Mouse (Mus musculus) lung, adult 18-20 months (tissue): ENCODE measurements at regions not wholly inside any gene's neighbourhood (a gene's known extent, or its start where the extent isn't known, plus 50 kb on each side); places are given as distances from the start of the nearest gene placed in this dataset.

Experiments used
- DNase-seq, 2 experiments: peaks; one replicate each; pipeline ENCODE4 v3.0.0; 2022; ENCODE audit warnings: mixed read lengths in 2 of 2

DNA sequence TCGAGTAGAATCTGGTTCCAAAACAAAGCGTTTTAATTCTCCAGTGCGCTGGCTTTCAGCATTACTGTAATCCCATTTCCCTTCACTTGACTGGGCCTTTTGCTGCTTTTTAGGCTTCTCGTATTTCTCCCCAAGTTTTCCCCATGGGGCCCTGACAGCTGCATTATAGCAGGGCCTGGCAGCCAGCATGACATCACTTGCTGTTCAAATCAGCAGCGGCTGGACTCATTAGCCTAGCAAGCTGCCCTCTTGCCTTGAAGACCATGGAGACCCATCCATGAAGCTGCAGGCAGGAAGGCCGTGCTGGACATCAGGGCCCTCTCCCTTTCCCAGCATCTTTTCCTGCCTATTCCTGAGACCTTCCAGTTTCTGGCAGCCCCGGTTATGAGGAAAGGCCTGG lies 249.8 kb upstream of the Cadm1 start:
- peak in 1 of 2 experiments; percentile 18 for DNase-seq

DNA sequence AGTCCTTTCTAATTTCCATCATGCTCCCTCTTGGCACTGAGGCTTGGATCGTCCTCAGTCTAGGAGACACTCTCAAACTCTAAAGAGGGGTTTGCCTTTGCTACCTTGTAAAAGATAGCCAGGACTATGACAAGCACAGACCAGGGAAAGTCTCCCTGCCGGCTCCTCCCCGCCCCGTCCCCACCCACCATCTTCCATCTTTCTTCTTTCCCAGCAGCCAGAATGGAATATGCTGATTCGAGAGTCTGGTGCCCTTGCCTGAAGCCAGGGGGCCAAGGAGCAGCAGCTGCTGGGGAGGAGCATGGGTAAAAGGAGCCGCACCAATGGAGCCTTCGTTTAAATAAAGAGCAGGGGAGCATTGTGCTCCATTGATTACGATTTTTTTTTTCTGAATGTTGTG lies 249.4 kb upstream of the Cadm1 start:
- DNase-seq: no peak

DNA sequence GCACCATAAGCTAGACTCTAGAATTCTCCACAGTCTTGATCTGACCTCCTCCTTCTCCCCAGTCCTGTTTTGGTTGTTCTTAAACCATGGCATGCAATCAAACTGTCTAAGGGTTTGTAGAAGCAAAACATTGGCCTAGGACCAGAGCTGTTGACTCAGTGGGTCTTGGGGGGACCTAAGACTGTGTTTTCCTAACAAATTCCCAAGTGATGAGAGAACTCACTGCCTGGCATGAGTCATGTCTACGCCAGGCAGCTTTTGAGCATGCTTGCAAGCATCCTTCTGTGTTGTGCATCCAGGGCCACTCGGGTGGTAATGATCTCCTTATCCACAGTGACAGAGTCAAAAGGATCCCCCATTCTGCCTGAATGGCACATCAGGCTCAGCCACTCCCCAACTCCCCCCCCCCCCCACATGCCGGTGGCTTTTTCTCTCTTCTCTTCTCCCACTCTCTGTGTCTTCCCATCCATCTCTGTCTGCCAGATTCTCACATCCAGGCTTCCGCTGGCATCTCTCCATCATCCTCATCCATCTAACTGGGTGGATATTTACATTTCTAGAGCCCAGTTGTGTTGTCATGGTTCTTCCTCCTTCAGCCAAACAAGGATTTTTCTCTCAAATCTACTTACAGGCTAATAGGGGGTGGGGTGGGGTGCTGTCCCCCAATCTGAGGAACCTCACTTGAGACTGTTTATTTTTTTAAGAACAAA lies 246.1 kb upstream of the Cadm1 start:
- no peak for DNase-seq

DNA sequence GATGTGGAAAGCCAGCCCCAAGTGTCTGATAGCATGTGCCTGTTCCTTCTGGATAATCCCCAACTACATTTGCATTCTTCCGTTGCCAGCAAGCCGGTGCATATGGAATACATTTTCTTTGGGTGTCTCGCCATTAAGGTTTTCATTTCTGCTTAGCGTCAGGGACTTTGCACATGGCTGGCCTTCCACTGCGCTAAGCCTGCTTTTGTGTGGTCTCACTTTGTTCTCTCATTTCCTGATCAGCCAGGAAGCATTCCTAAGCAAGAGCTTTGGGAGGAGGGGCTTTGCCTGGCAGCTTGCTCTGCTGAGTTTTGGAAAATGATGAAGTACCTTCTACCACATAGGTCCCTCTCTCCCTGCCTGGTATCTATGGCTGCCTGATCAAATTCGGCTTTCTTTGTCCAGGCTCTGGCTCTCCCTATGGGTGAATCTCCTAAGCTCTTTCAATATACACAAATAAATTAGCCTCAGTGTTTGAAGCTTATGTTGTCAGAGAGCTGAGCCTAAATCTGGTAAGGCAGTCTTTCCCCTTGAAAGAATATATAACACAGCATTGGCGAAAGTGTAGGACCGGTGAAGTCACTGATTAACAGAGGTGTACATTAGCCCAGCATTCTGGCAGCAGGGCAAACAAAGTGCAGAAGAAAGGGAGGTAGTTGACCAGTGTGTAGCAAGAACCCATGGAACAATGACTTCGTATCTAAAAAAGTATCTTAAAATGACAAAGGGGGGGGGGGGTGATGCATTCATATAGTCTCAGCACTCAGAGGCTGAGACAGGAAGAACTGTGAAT lies 242.8 kb upstream of the Cadm1 start:
- DNase-seq: no peak

DNA sequence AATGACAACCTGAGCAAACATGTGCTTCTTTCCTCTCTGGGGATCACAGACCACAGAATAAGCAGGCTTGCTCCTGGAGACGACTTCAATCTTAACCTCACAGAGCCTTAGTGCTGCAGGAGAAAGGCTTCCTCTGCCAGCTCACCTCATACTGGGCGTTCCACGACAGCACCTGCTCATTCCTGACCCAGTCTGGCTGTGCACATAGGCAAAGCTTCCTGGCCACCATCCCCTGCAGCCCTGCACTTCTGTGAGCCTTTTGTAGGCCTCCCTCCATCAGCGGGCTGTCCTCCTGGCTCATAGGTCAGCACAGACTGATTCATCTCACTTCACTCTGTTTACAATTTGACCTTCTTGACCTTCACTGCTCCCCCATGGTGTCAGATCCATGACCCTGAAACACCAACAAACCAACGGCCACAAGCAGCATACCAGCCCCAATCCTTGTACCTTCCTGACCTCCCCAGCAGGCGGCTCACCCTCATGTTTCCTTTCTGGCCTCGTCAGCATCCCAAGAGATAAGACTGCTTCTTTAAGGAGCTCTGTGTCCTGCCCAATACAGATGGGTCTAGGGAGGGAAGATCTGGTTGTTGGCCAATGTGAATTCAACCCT lies 241.3 kb upstream of the Cadm1 start:
- DNase-seq: no peak

DNA sequence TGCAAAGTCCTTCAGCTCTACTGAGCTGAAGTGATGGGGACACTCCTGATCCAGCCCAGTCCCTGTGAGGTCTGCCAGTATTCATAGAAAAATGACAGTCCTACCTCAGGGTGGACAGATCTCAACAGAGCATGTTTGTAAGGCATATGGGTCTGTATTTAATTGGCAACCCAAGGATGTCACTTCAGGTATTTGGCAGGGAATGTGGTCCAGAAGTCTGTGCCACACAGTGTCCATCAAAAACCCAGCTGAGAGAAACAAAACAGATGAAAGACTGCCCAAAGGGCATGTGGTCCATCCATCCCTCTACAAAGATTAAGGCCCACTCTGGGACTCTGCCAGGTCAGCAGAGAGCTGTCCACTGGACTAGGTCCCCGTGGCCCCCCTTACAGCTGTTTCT lies 229.3 kb upstream of the Cadm1 start:
- no peak for DNase-seq

DNA sequence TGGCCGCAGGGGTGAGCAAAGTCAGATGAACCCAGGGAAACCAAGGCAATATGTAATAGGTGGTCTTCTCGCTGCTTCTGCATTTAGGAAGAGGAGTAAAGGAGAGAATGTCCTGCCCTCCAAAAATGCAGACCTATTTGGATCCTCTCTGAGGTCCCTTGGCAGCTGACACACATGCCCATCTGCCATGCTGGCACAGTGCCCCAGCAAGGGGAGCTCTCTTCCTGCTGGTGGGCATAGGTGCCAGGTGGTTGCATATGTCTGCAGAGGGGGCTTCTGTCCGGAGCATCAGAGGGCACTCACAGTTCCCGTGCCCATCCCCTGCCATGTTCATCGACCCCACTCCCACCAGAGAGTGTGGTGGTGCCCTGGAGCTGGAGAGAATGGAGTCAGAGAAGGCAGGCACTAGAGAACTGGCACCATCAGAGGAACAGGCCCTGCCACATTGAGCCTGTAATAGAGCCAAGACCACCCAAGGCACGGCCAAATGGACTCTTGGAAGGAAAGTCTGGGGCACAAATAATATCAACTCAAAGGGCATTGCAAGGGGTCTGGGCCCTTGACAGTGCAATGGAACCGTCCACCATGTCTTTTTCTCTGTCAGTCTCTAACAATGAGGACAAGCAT lies 222.7 kb upstream of the Cadm1 start:
- no peak for DNase-seq

DNA sequence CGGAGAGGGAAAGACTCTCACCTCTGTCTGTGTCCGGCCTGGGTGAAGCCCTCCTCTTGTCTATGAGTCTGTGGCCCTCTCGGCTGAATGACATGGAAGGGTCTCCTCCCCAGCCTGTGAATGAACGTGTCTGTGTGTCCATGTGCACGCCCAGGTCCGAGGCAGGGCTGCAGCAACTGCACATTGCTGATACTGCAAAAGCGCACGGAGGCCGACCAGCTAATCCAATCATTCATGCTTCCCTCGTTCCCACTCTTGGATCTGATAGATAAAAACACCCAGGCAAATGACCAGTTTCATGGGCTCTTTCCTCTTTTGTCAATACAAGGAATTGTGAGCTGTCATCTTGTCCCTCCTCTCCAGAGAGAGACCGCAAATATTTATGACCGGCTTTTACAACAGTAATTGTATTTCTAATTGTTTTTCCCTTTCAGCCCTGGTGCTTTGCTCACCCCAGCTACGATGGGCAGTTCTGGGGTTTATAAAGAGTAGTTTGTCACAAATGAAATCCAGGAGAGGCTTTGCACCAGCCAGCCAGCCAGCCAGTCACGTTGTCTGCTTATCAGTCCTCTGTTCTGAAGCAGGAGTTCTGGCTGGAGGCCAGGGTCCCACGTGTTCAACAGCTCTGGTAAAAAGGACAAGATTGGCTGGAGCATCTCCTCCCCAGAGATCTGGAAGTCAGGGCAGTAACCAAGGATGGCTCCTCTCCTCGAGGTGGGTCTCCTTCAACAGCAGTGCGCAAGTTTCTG lies 222.0 kb upstream of the Cadm1 start:
- DNase-seq: no peak

DNA sequence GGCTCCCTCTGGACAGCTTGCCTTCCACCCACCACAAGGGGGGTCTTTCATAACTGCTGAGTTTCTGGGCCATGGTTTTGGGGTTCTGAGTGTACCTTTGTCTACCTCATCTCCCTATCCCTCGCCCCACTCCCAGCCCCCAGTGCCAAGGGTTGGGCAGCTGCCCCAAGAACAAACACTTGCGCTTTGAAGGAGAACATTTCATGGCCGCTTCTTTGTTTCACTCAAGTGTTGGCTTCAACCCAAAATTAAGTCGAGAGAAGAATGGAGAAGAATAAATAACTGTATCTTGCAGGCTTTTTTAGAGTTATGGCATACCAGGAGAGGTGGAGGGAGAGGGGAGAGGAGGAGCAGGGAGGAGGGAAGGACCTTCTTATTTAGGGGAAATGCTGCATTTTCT lies 216.5 kb upstream of the Cadm1 start:
- peak; percentile 63 to 77 for DNase-seq

DNA sequence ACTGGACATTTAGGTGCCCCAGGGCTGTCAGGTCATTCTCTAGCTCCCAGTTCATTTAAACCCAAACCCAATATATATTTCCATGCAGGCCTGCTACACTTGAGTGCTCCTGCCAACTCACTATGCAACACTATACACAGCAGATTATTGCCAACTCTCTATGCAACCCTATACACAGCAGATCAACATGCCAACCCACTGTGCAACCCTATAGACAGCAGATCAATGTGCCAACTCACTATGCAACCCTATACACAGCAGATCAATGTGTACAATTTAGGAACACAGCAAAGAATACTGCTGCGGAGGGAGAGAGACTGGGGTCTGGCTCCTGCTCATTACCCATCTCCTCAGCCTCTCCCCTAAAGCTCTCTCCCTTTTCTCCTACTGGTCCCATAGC lies 215.7 kb upstream of the Cadm1 start:
- DNase-seq: no peak

DNA sequence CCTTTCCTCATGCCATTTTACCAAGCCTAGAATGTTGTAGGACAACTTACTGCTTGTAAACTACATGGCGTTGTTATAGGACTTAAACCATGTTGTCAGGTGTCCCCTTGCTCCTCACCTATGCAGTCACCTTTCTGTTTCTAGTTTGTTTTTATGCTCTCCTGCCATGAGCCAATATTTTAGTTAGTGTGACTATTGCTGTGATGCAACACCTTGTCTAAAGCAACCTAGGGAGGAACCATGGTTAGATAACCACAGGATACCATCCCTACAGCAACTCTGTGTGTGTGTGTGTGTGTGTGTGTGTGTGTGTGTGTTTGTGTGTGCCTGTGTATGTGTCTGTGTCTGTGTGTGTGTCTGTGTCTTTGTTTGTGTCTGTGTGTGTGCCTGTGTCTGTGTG lies 209.6 kb upstream of the Cadm1 start:
- DNase-seq: no peak

DNA sequence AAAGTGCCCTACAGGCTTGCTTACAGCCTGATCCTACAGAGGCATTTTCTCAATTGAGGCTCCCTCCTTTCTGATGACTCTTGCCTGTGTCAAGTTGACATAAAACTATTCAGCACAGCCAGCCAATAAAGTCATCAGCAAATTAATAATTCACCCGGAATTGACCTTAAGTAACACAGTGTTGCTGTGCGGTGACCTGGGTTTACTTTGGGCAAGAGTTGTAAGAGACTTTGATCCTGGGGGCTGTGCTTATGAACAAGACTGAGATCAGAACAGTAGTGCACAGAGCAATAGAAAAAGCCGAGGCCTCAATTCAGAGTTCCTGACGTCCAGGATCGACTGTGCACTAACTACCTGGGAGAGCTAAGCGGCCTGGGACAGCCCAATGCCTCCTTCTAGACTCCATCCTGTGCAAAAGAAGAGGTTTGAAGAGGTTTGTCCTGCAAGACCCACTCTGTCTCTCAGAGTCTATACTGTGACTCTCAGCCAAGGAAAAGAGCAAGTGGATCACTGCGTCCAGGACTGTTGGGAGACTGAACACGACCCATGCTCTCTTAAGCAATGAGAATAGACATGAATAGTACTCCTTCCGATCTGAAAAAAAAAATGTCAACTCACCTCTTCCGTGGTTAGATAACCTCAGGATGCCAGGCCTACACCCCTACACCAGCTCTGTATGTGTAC lies 208.7 kb upstream of the Cadm1 start:
- no peak for DNase-seq

DNA sequence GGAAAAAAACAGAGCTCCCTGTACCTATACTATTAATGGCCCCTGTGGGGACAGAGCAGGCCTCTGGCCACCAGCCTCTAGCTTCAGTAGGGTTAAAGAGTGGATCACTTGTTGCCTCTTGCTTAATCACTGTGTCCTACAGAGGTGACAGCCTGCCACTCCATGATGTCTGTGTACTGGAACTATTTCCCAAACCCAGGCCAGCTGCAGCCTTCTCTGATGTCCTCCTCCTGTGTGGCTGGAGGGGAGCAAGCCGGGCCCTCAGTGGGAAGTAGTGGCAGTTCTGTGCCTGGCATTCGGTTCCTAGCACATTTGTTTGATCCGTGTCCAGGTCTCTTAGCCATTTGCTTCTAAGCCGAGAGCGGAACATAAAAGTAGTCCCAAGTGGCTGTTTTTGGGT lies 207.7 kb upstream of the Cadm1 start:
- DNase-seq: peak in 1 of 2 experiments; percentile 16

DNA sequence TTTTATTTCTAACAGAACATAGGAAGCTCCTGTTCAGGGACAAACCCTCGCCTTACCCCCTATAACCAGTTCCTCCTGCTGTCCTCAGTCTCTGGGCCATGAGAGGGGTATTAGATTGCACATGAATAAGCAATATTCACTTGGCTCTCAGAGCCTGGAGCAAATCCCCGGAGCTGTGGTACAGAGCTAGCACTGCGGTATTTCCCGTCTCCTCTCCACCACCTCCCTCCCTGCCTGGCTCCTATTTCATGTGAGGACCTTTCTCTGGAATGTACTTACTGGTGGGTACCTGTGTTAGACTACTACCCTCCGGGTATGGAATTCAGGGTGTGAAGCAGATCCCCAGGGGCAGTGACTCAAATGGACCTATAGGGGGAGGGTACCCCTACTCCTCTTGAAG lies 206.9 kb upstream of the Cadm1 start:
- DNase-seq: no peak

DNA sequence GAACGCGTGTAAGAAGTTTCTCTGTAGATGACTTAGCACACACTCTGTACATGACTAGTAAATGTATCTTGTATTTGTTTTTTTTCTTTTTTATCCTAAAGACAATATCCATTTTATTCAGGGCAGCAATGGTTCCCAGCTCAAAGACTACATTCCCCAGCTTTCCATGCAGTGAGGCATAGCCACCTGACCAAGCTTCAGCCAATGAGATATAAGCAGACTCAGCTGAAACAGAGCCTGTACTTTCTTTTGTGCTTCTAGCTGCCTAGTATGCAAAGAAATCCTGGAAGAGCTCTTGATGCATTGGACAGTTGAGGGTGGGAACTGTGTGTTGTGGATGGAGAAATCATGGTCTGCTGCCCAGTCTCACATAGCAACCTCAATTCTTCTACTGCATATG lies 202.4 kb upstream of the Cadm1 start:
- DNase-seq: no peak

DNA sequence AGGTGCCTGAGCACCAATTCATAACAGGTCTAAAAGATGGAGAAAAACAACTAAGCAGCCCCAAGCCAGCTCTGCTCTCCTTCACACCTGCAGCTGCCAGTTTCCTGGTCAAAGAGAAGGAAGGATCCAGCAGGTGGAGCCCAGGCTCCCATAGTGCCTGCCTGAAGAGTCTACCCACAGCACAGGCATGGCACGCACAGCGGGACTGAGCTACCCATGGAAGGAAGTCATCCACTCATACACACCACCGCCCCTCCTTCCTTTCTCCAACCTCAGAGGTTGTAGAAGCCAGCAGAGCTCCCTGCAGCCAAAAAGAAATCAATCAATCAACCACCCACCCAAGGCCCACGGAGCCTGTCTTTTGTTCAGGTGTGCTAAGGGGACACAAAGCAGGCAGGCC lies 197.0 kb upstream of the Cadm1 start:
- DNase-seq: peak; percentile 24 to 58

DNA sequence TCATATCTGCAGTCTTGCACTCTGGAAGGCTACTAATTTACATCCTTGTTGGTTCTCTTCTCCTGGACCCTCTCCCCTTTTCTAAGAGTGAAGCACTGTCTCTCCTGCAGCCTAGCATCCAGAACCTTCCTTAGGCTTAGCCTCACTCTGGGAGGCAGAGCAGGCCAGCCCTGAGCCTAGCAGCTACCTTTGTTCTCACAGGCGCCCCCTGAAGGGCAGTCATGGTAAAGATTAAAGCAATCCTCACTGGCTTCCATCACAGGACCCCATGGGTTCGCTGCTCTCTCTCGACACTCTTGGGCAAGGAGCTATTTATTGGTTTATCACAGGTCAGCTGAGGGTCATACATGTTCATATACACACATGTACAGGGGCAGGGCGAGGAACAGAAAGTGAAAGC lies 191.8 kb upstream of the Cadm1 start:
- peak in 1 of 2 experiments; percentile 12 for DNase-seq

DNA sequence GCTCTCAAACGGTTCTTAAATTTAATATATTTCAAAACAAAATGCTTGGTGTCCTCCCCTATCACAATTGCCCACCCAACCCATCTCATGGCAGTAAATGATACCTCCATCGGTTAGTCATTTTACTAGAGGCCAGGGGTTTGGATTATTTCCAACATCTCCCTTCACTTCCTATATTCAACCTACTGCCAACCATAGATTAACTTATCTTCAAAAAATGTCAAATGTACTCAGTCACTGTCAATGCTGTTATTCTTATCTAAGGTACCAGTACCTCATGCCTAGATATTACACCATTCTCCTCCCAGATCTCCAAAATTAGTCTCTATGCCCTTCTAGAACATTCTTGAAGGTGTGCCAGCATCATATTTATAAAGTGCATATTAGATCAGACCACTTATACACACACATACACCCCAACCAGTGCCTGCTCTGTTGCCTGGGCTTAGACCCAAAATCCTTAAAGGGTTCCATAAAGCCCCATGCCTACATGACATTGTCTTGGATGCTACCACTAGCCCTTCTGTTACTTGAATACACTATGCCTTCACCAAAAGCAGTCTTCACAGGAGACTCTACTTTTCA lies 183.4 kb upstream of the Cadm1 start:
- DNase-seq: no peak

DNA sequence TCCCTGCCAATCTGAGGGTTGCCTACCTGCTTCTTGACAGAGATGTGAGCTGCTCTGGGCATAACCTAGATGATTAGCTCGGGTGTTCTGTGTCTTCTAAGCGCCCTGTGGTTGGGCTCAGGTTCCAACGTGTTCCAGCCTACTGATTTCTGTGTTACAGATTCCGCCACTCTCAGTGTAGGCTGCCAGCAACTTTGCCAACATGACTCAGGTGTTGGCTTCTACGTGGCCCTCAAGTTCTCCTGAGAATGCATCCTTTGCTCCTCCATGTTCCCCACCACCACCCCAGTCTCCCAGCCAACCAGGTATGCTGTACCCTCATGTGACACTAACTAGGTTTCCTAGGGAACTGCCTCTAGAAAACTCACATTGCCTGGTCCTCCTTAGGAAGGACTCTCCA lies 179.7 kb upstream of the Cadm1 start:
- no peak for DNase-seq

DNA sequence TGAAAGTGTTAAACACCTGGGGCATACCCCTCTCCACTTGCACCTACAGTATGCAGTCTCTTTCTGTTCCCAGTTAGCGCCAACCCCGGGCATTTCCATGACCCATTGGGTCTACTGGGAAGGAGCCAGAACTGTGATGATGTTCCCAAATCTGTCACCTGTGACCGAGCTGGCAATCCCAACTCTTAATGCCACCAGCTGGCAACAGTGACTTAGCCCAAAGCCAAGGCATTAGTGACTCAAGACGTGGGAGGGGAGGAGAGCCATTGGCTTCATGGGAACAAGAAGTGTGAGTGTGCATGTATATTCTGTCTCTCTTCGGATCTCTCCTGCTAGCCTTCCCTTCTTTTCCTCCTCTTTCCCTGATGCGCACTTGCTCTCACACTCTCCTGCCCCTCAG lies 178.9 kb upstream of the Cadm1 start:
- no peak for DNase-seq

DNA sequence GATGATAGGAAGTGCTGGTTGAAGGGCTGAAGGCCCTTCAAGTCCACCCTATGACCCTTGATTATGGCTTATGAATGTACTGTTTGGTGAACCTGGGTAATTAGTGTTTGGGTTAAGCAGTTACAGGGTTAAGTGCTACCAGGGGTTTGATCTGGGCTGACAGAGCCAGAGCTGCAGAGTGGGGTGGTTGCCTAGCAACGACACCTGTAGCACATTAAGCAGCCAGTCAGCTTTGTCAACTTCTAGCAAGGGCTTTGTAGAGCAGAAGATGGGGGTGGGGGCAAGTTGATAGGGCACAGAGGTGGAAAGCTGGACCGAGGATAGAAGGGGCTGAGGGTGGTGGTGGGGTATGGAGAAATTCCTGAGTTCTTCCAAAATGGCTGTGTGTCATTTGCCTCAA lies 177.0 kb upstream of the Cadm1 start:
- DNase-seq: no peak

DNA sequence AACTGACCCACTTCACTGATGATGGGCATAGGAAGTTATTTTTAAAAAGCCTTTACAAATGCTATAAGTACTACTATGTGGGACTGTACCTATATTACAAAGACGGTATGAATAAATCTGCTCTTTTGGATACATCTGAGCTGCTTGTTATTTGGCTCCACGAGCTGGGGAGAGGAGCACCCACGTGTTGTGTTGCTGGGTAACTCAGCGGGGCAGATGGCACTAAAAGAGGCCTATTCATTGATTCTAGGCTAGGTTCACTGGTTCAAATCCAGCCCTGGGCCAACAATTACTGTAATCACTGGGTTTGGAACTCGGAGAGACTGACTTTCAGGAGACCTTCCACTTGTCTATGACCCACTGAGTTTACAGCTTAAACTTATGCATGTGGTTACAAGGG lies 176.0 kb upstream of the Cadm1 start:
- no peak for DNase-seq
